Mouse (Mus musculus) small intestine, adult 2 months (tissue): ENCODE results near the gene Adh5.

Experiments
- CTCF ChIP-seq: fragments of 200-500 bp; IDR thresholded peaks from 2 replicates; pipeline ENCODE4 v1.5.1; 2012; ENCODE audit warnings: low read depth, mild to moderate bottlenecking, control low read depth, inconsistent platforms, low read length, moderate library complexity, mixed read lengths; ENCODE audit not compliant: insufficient replicate concordance, insufficient read length; ENCODE audit errors: extremely low read depth
- POLR2A ChIP-seq: fragments of 200-500 bp; IDR thresholded peaks from 2 replicates; pipeline ENCODE4 v1.6.1; 2012; ENCODE audit warnings: low read depth, mild to moderate bottlenecking, control low read depth, inconsistent platforms, low read length, moderate library complexity

DNA sequence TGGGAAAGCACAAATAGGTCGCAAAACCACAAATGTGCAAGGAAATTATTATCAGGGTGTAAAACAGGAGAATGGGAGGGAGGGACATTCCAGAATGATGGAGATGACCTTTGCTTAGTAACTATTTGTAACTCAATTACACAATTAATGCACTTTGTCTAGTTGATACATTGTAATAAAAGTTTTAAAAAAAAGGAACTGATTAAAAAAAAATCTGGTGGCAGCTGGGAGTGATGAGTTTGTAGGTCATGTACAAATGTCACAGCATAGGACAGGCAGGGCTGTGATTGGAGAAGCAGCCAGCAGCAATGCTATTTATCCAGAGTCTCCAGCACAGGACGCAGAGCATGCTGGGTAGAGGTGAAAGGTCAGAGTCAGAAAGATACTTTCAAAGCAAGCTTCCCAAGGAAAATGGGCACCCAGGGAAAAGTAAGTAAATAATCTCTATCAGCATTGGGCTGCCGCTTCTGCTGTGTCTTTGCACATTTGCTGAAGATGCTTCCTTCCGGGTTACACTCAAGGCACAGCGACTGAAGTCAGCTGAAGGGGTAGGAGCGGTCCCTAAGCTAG is 27.7 kb upstream of the Adh5 start, which contains the start of gene Adh4:
- TF ChIP-seq CTCF (no peak), POLR2A (no peak)
